In genomic region chr2:106972851-106973250, GRCm38 (mm10) we compare ENCODE assay signal across 10 mouse cellular contexts. TPM values are rescaled to one million over a fixed set of nuclear protein-coding genes. Genes with fewer than 3 reads are reported as not detected.
A peak's percentile ranks its signal among the peaks of the same experiment; 100 is the strongest.
DNase-seq lines count a peak whose midpoint lies in the region; ATAC-seq and TF ChIP-seq lines count a peak whose summit lies in the region.
"Had no signal": no experiment of that assay in that cellular context is flagged by ENCODE, and none has a peak within 500 bp of the region (broad histone marks: within the 10 kb centered on the region; RNA-seq: fewer than 3 reads in every experiment).

No protein-coding gene starts in this region.

- H3K27ac ChIP-seq in kidney, embryonic 15.5 days = no peak overlapping the region
- H3K27ac ChIP-seq in embryonic fibroblast, embryonic 13.5 days (ENCODE audit: insufficient read depth, low read length) = no peak overlapping the region
- H3K27ac ChIP-seq in midbrain, embryonic 11.5 days (ENCODE audit: low read depth, low read length) = no peak overlapping the region

- H3K9me3 ChIP-seq in kidney, embryonic 15.5 days (replicated peaks) = no peaks in the 10 kb centered on the region
- no peaks in the 10 kb centered on the region for H3K9me3 ChIP-seq in midbrain, embryonic 11.5 days (ENCODE audit: control insufficient read depth, low read length)

- peaks cover 16% of the 10 kb centered on the region for H3K36me3 ChIP-seq in kidney, embryonic 15.5 days
- H3K36me3 ChIP-seq in midbrain, embryonic 11.5 days (ENCODE audit: control insufficient read depth, insufficient read depth, low read length) = peaks cover 8% of the 10 kb centered on the region; the same call in 1 of the 2 replicates

- no peak for ATAC-seq in kidney, embryonic 15.5 days (replicated peaks; ENCODE audit: low FRiP score)
- no peak for ATAC-seq in midbrain, embryonic 11.5 days (ENCODE audit: low FRiP score)

- H3K4me3 ChIP-seq in kidney, embryonic 15.5 days (replicated peaks) = peak overlapping the region; percentile 58; the same call in 1 of the 2 replicates
- H3K4me3 ChIP-seq in embryonic fibroblast, embryonic 13.5 days (ENCODE audit: insufficient read depth, low read length) = peak overlapping the region; percentile 91
- H3K4me3 ChIP-seq in midbrain, embryonic 11.5 days (ENCODE audit: low read depth, low read length) = no peak overlapping the region

- H3K9ac ChIP-seq in kidney, embryonic 15.5 days = no peak overlapping the region
- H3K9ac ChIP-seq in midbrain, embryonic 11.5 days (ENCODE audit: low read length) = no peak overlapping the region

- intact Hi-C loops in gastrocnemius, postnatal 36 days (cut with DNase I) = no loop called here

- peak overlapping the region; percentile 72 for H3K4me2 ChIP-seq in kidney, embryonic 15.5 days
- H3K4me2 ChIP-seq in midbrain, embryonic 11.5 days = peak overlapping the region; percentile 55; the same call in 1 of the 2 replicates

- peaks cover 7% of the 10 kb centered on the region for H3K4me1 ChIP-seq in kidney, embryonic 15.5 days
- peaks cover 3% of the 10 kb centered on the region; the same call in 1 of the 2 replicates for H3K4me1 ChIP-seq in embryonic fibroblast, embryonic 13.5 days (ENCODE audit: control insufficient read depth, insufficient read depth, low read length)
- H3K4me1 ChIP-seq in midbrain, embryonic 11.5 days (ENCODE audit: control insufficient read depth, insufficient read depth, low read length) = peaks cover 3% of the 10 kb centered on the region

- TF ChIP-seq POLR2A in embryonic fibroblast, embryonic 13.5 days (IDR thresholded peaks at IDR 0.05; ENCODE audit: low read depth, low read length) = no peak

- no peaks in the 10 kb centered on the region for H3K27me3 ChIP-seq in kidney, embryonic 15.5 days
- H3K27me3 ChIP-seq in midbrain, embryonic 11.5 days (ENCODE audit: control insufficient read depth, insufficient read depth, low read length) = no peaks in the 10 kb centered on the region

- no peak for DNase-seq in kidney, postnatal 10 days
- DNase-seq in MEL-GATA-1-ER (ENCODE audit: extremely low read depth, low read depth) = peak; percentile 13
- peak; percentile 69 for DNase-seq in midbrain, embryonic 11.5 days (ENCODE audit: low spot score, missing footprints)
- no peak for DNase-seq in lung, postnatal 25 days (ENCODE audit: low spot score)
- no peak for DNase-seq in gastrocnemius, postnatal 36 days
- DNase-seq in Muller cell, postnatal 12 days (ENCODE audit: inconsistent ontology term) = no peak
- DNase-seq: cerebellum, adult 8-10 months; kidney, postnatal 25 days had no signal

- WGBS in kidney, embryonic 15.5 days = 88% methylated on average over 6 of the region's 6 CpGs
- WGBS in midbrain, embryonic 11.5 days = 94% methylated on average over 6 of the region's 6 CpGs

- TF ChIP-seq CTCF in embryonic fibroblast, embryonic 13.5 days (IDR thresholded peaks at IDR 0.05; ENCODE audit: borderline replicate concordance, insufficient read depth, low read length) = no peak

RNA-seq across cellular contexts. Expression of gene Arl14ep, which starts 1.4 kb away (rescaled TPM):
- 49.9 TPM in 2 replicates for polyA plus RNA-seq in kidney, embryonic 15.5 days (2015; fragmentation: Nextera tagmentation; extraction: Ambion mirVana)
- 88.1 and 131 TPM in 2 replicates for polyA plus RNA-seq in embryonic fibroblast, embryonic 13.5 days (2011; ENCODE audit: insufficient read length, low read depth, missing spikeins)
- 57.5 and 63.0 TPM in 2 replicates for polyA plus RNA-seq in midbrain, embryonic 11.5 days (2014; fragmentation: Nextera tagmentation; extraction: Ambion mirVana)
- total RNA-seq in gastrocnemius, postnatal 36 days (2021) = 1 to 10 TPM; 5.5 to 6.7 TPM

Comparison
In these comparisons a context has a peak if more than half of its experiments do, and no peak if none do; other contexts are left out.
1. DNase-seq: peak in MEL-GATA-1-ER (single experiment) and midbrain, embryonic 11.5 days (single experiment); none in kidney, postnatal 10 days (single experiment), lung, postnatal 25 days (single experiment), gastrocnemius, postnatal 36 days (0 of 2) and Muller cell, postnatal 12 days (single experiment).